Mouse (Mus musculus) left cerebral cortex, postnatal 10 days (tissue): ENCODE results near the gene Pfkfb2. TPM values are rescaled to one million over a fixed set of nuclear protein-coding genes. Genes with fewer than 3 reads are reported as not detected.
A peak's percentile ranks its signal among the peaks of the same experiment; 100 is the strongest.

Source experiments
- DNase-seq, 2 experiments: peaks; one replicate each; pipeline ENCODE4 v3.0.0; 2021 to 2022; ENCODE audit warnings: low spot score in 2 of 2, mixed read lengths in 1 of 2; ENCODE audit errors: extremely low spot score in 1 of 2
- intact Hi-C: fragments of 180-260 bp; cut with DNase I; formaldehyde crosslinking; loops from one replicate; pipeline ENCODE4 v1.15.1; 2025
- total RNA-seq, 2 experiments: library from RNA; stranded (reverse); gene quantifications; 2 replicates each; pipeline ENCODE4 v1.2.3; 2021

The Pfkfb2 gene
- 10 to 100 TPM; 42.5 to 43.7 TPM for total RNA-seq

DNA sequence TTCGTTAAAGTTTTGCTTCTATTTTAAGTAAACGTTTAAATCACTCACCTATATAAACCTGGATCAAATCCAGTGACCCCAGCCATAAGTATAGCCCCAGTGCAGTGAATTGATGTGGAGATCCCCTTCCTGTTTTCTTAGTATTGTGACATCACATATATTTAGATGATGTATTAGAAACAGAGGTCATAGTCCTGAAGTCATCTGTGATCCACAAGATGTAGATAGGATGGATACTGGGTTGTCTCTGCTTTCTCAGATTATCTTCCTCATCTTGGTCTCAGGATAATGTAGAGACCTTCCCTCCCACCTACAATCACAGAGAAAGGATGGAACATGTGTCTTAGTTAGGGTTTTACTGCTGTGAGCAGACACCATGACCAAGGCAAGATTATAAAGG lies at the start of gene Pfkfb2:
Gene Pfkfb2, minus strand, starts transcription at position 101 of the 400 bp plus-strand sequence.
- intact Hi-C loops = no loop called here
- no peak for DNase-seq

DNA sequence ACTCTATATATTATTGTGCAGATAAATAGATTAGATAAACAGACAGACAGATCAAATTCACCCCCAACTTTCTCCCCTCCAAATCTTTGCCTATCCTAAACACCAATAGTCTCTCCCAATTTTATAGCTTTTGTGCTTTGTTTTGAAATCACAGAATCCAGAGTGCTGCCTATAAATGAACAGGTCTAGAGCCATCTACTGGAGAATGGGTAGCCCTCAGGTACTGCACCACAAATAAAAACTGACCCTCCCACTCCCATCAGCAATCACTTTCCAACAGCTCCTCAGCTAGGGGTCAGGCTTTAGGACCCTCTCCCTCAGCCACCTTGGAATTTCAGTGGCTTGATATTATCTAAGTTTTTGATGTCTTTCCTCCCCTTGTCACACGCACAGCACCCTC lies 47.6 kb upstream of the Pfkfb2 start:
- DNase-seq = no peak
- intact Hi-C loops = no loop called here

DNA sequence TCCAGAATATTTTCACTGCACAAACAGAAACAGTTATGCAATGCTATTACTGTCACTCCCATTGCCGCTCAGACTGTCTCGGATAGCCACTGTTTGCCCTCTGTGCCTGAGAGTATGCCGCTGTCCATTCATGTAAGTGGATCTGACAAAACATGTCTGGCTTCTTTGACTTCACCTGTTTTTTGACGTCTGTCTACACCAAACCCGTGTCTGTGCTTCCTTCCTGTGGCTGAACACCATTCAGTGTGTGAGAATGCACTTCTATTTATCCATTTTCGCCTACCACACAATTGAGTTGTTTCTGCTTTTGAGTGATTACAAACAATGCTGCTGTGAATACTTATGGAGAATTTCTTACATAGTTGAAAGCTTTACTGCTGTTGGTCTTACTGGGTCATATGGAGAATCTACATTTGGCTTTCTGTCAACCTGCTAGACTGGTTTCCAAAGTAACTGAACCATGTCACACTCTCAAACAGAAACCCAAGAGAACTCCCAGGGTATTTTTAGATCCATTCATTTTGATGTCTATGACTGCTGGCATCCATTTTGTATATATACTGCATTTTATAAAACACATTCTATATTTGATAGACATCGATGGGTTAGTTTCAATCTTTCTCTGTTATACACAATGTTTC lies 46.8 kb upstream of the Pfkfb2 start:
- no peak for DNase-seq
- intact Hi-C loops = no loop called here

DNA sequence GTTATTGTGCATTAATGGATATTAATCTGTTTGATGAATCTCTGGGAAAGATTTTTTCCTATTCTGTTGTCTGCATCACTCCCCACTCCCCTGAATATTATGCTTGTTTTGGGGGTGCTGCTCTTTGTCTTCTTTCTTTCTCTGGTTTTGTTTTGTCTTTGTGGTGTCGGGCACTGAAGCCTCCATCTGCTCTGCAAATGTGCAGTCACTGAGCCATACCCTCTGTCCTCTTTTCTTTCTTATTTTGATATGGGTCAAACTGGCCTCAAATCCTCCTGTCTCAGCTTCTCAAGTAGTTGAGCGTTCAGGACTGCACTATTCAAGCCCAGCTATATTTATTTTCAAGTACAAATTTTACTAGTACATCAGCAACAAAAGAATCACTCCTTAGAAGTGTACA lies 46.2 kb upstream of the Pfkfb2 start:
- no peak for DNase-seq
- intact Hi-C loops = no loop called here

DNA sequence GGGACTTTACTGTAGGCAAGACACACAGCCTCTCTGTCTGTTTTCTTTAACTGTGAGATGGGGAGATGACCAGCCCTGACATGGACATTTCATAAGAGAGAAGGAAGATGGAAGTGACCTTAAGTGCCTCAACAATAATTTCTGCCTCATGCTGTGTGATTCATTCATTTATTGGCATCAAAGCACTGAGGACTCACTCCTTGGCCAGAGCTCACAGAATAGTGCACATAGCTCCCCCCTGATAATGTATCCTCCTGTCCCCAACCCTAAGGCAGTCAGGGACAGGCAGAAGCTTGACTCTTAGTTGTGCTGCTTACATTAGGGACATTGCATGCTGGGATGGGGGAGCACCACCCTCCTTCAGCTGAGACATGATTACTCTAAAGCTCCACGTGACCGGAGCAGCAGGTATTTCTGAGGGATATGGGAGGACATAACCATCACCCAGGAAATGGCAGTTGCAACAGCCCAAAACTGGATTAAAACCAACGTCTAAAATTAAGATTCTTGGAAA lies 42.0 kb upstream of the Pfkfb2 start:
- intact Hi-C loops = no loop called here
- no peak for DNase-seq

DNA sequence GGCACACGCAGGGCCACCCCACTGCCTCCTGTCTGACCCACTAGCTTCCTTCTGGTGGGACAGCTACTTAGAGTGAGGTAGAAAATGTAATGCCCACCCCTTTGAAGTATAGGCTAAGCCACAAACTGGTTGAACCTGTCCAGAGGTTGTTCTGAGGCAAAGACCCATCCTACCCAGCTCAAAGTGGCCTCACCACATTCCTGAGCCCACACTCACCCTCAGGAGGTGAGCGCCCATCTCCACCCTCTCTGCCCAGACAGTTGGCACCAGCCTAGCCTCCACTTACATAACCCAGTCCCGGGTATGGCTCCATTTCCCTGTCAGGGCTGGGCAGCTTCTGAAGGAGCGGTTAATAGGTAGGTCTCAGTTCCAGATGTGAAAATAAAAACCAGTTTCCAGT lies 41.4 kb upstream of the Pfkfb2 start:
- intact Hi-C loops = no loop called here

DNA sequence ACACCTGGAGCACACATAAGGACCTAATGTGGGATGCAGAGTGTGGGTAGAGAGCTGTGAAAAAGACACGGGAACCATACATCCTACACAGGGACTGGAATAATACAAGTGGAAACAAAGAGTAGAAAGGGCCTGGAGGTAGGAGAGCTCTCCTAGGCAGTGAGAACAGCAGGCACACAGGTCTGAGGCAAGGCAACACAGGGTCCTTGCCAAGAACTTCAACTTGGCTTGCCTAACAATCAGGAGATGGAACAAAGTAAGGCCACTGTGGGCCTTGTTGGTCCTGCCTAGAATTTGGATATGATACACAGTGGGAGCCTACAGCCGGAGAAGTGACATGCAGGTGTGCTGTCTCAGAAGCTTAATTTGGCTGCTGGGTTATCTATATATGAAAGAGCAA lies 40.9 kb upstream of the Pfkfb2 start:
- DNase-seq = no peak
- intact Hi-C loops = no loop called here

More for the DNA sequence above, 41.4 kb upstream of the Pfkfb2 start:
- DNase-seq = no peak

DNA sequence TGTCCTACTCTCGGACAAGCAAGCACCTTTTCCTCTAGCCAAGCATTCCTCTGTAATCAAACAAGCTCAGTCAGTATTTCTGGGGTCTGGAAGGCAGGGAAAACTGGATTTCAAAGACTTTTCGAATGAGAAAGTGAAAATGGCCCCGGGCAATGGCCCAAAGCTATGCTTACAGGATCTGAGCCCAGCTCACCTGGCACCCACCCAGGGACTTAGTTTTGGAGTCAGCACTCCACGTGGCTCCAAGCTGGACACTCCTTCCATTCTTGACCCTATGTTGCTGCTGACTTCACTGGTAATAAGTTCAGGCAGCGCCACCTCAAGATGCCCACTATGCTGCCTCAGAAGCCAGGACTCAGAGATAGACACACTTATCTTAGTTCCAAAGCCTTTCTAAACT lies 38.0 kb upstream of the Pfkfb2 start:
- intact Hi-C loops = no loop called here
- no peak for DNase-seq

DNA sequence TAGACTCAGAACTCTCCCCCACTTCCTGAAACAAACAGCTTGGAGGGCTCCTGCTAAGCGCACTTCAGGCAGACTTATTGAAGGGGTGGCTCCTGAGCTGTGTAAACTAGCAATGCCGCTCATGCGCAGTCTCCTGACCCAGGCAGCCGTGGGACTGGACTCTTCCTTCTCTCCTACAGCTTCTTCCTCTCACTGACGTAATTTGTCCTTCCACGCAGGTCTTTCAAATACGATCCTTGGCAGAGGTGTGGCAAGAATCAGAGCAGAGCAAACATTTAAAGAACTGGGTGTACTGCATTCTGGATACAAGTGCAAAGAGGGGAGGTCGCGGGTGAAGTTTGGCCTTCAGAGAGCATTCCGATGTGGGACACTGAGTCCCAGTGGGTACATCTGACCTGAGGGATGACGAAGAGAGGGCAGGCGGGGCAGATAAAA lies 35.0 kb upstream of the Pfkfb2 start:
- intact Hi-C loops = no loop called here
- no peak for DNase-seq

DNA sequence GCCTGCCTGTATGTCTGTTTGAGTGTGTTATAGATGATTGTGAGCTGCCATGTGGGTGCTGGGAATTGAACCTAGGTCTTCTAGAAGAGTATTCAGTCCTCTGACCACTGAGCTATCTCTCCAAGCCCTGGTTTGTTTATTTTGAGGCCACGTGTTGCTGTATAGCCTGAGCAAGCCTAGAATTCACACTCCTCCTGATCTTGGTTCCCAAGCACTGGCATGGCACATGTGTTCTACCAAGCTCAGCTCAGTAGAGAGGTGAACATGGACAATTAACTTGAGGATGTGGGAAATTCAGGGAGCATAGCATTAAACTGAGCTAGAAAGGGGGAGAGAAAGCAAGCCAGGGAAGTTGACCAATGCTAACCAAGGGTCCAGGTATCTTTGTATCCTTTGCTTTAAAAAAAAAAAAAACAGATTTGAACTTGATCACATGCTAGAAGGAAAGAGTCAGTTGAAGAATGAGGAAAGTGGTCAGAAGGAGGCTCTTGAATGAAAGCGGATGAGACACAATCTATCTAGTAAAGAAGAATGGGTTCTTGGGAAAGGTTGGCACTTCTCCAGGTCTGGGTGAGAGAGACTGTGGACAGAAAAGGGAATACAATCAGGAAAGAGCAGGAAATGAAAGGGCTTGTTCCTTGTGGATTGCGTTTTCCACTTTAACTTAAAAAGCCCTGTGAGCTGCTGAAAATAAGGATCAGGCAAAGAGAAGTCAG lies 33.1 kb upstream of the Pfkfb2 start:
- intact Hi-C loops = no loop called here

DNA sequence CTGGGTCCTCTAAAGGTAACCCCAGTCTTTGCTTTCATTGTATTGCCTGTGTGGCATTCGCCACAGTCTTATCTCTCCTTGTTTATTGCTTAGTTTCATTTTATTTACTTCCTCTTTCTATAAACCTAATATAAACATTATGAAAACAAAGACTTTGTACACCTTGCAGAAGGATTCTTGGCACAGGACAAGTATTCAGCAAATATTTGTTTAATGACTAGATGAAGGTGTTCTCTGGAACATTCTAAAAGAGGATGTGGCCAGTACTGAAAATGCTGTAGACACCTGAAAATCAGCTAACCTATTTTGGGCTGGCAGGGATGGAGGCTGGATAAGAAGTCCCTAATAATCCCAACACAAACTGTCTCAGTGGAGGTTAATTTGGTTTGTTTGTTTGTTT lies 32.5 kb upstream of the Pfkfb2 start:
- no peak for DNase-seq
- intact Hi-C loops = no loop called here

More for the DNA sequence above, 33.1 kb upstream of the Pfkfb2 start:
- no peak for DNase-seq

DNA sequence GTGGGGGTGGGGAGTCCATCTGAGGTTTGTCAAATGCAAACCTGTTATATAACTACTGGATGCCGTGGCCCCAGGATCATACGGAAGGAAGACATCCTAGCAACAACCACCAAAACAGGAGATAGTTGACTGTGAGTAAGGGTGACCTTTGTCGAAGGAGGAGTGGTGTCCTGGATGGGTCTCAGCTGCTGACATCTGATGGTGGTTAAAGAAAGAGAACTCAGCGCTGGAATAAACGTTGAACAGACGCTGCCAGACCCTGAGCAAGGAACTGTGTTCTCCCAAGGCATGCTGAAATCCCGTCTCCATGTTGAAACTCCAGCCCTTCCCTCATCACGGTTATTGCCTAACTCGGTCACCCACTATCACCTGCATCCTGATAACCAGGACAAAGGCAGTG lies 30.6 kb upstream of the Pfkfb2 start:
- intact Hi-C loops = no loop called here
- DNase-seq = no peak

DNA sequence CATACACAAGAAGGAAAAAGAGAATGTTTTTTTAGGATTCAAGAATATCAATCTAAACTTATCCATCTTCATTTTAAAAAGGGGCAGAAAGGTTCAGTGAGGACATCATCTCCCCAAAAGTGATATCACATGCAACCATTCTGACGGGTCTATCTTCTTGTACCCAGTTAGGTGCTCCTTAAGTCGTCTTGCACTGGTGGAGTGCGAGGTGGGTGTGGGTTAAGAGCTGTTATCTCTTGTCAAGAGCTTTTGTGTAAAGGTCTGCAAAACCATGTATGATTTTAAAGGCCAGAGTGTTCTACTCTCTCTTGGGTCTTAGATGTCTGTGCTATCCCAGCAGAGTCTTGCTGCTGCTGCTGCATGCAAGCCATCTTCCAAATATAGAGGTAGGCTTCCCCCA lies 17.8 kb upstream of the Pfkfb2 start:
- intact Hi-C loops = no loop called here
- no peak for DNase-seq

DNA sequence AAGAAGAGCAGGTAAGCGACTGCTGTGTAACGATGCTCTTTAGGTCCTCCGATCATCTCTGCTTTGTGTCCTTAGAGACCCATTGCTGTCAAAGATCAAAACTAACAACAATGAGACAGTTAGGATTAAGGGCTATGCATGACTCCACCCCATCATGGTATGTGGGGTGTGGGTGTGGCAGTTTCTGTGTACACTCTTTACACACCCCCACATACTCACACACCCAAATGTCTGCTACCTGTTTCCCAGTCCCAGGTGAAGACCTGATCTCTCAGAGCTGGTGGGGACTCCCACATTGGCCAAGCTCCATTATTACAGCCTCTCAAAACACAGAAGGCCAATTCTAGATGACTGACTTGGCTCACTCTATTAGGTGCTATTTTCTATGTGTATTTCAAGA lies 16.5 kb upstream of the Pfkfb2 start:
- DNase-seq = no peak

DNA sequence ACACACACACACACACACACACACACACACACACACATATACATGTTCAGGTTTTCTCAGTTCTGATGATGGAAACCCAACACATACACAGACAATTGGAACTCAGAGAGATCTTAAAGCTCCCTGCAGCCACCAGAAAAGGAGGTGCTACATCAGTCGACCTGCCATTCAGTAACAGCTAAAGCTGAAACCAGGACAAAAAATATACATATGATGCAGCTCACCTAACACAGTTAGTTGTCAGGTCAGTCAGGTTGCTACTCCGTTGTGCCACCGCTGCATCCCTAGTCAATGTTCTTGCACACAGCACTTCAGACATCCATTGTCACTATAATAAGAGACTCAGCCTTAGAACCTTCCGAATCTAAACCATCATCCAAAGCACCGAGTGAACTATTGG lies 15.9 kb upstream of the Pfkfb2 start:
- intact Hi-C loops = no loop called here
- no peak for DNase-seq

More for the DNA sequence above, 16.5 kb upstream of the Pfkfb2 start:
- intact Hi-C loops = no loop called here

DNA sequence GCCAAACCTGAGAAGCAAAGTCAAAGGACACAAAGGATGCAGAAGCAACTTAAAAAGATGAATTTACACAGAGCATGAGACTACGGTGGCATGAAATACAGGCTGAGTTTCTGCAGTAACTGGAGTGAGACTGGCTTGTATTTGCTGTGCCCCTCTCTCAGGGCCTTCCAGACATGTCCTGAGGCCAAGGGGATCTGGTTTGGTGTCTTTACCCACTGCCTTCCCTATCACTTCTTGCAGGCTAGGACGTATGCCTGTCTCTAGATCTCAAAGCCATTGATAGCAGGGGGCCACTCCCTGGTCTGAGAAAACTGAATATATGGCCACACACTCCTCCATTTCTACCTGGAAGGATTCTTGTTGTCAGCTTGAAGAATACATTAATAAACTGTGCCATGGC lies 15.2 kb upstream of the Pfkfb2 start:
- DNase-seq = no peak
- intact Hi-C loops = no loop called here

DNA sequence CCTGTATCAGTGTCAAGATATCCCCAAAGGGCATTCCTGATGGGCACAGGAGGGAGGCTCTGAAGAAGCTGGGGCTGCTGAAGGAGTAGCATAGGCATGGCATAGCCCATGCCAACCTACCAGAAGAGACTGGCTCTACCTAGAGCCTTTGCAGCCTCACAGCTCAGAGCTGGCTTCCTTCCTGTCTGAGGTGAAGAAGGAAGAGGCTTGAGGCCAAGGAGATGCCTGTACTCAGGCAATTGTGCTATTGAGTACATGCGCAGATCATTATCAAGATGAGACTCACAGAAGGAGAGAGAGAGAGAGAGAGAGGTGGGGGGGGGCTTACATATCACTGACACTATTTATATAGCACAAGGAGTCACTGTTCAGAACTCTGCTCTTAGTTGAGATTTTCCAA lies 14.7 kb upstream of the Pfkfb2 start:
- DNase-seq = no peak
- intact Hi-C loops = no loop called here

DNA sequence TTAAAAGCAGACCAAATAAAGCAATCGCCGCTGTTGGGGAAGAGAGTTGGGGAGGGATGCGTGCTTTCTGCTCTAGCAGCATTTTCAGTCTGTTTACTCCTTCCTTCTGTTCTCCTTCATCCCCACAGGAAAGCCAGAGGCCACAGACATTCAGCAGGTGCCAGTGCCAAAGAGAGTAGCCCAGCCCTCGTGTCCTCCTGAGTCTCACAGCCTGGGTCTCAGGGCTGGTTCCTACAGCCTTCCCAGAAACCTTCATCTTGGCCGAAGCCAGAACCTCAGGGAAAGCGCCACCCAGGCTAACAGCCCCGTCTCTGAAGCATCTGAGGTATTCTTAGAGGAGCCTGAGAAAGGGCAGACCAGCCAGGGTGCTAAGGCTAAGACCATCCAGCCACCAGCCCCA lies 13.1 kb upstream of the Pfkfb2 start:
- intact Hi-C loops = no loop called here

DNA sequence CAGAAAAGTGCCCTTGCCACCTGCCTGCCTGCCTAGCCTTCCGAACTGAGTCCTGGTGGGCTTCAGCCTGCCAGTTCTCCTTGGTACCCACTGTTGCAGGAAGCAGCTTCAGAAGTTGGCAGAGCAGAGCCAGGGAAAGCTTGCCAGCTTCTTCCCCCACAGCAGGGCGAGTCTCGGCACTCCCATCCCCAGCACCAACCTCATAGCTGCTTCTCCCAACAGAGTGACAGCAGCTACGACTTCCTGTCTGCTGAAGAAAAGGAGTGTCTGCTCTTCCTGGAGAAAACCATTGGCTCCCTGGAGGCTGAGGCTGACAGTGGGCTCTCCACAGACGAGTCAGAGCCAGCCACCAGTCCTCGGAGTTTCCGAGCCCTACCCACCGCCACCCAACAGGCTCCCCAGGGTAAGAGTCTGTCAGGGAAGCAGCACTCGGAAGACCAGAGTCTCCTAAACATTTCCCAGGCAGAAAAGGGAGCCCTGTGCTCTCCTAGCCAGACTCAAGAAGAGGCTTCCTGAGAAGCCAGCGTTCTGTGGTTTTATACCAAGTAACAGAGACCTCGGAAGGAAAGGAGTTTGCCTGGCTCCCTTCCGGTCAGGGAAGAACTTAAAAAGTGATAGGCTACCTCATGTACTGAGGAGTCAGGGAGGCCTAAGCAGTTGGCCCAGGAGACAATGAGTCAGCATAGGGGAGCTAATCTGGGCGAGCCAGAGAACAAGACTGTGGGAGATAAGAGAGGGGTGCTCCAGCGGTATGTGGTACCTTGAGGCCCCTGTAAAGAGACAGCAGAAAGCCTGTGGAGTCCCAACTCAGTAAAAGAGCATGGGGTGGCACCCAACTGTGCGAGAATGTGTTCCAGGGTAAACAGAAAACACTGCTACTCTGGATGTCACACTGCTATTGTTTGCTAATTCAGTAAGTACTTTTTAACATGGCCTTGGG lies 12.0 kb upstream of the Pfkfb2 start:
- DNase-seq = peak; percentile 38 to 53
- intact Hi-C loops = no loop called here

More for the DNA sequence above, 13.1 kb upstream of the Pfkfb2 start:
- no peak for DNase-seq
